Mouse (Mus musculus) C2C12 (cell line): ENCODE measurements at regions not wholly inside any gene's neighbourhood (a gene's known extent, or its start where the extent isn't known, plus 50 kb on each side); places are given as distances from the start of the nearest gene placed in this dataset.

Experiments used
- CEBPB ChIP-seq: IDR thresholded peaks from one replicate; pipeline ENCODE4 v1.6.1; 2011; ENCODE audit warnings: low read depth, mild to moderate bottlenecking, control low read depth, moderate library complexity
- CTCF ChIP-seq: IDR thresholded peaks from one replicate; pipeline ENCODE4 v1.5.1; 2011; ENCODE audit not compliant: control insufficient read depth, insufficient read depth, insufficient read length
- FOSL1 ChIP-seq: IDR thresholded peaks from one replicate; pipeline ENCODE4 v1.8.0; 2011; ENCODE audit warnings: mild to moderate bottlenecking, low read length; ENCODE audit not compliant: poor library complexity, insufficient read depth, severe bottlenecking
- MAX ChIP-seq: IDR thresholded peaks from one replicate; pipeline ENCODE4 v1.6.1; 2011; ENCODE audit warnings: mild to moderate bottlenecking, control low read depth
- MYOD1 ChIP-seq: IDR thresholded peaks from one replicate; pipeline ENCODE4 v1.6.1; 2011; ENCODE audit warnings: low read depth; ENCODE audit not compliant: control insufficient read depth, insufficient read length
- MYOG ChIP-seq: IDR thresholded peaks from one replicate; pipeline ENCODE4 v1.6.1; 2011; ENCODE audit not compliant: control insufficient read depth, insufficient read length; ENCODE audit errors: extremely low read depth
- USF1 ChIP-seq: IDR thresholded peaks from one replicate; pipeline ENCODE4 v1.6.1; 2011; ENCODE audit warnings: low read depth, mild to moderate bottlenecking, control low read depth, moderate library complexity

- TF ChIP-seq CTCF: no peak
- TF ChIP-seq CEBPB: no peak
- no peak for TF ChIP-seq MAX
- TF ChIP-seq MYOD1: no peak
- no peak for TF ChIP-seq USF1
- no peak for TF ChIP-seq MYOG
- no peak for TF ChIP-seq FOSL1
These were observed 313.2 kb upstream of the Actbl2 start for GRCm38 (mm10) chr13:110941587-110941986.
